Mouse (Mus musculus): ENCODE results near the gene Gm20532.

DNA sequence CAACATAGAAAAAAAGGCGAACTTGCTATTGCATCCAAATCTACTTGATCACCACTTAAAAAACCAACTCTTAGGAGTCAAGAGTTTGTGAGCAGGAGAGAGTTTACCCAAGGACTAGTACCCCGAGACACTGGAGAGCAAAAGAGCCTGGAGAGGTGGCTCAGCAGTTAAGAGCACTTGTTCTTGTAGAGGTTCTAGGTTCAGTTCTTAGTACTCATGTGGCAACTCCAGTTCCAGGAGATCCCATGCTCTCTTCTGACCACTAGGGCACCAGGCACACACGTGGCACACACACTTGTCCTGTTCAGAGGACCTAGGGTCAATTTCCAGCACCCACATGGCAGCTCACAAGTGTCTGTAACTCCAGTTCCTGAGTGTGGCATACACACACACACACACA is 39.6 kb downstream of the Gm20532 start:
- TF ChIP-seq GATA1 (IDR thresholded peaks at IDR 0.05; ENCODE audit: low read length) (no peak), TAL1 (IDR thresholded peaks at IDR 0.05; ENCODE audit: low read length) (no peak)
